Mouse (Mus musculus) stomach, postnatal 0 days (tissue): ENCODE measurements around the gene C130074G19Rik. TPM values are rescaled to one million over a fixed set of nuclear protein-coding genes. Genes with fewer than 3 reads are reported as not detected.

Source experiments
- ATAC-seq: fragments of 200-750 bp; cut with Nextera tagmentation; 2 replicates; pipeline ENCODE4 v1.8.0; 2017; ENCODE audit not compliant: low FRiP score, low TSS enrichment
- DNase-seq: peaks from one replicate; pipeline ENCODE4 v3.0.0-alpha.2; 2016; ENCODE audit warnings: low spot score
- H3K27ac ChIP-seq: fragments of 300-500 bp; sonication (generic); replicated peaks from 2 replicates; pipeline ENCODE4 v1.5.1; 2014; ENCODE audit warnings: mild to moderate bottlenecking, control low read depth
- H3K27me3 ChIP-seq: fragments of 300-500 bp; sonication (generic); 2 replicates; pipeline ENCODE4 v1.6.1; 2014; ENCODE audit warnings: low read length; ENCODE audit not compliant: control insufficient read depth, insufficient read depth
- H3K36me3 ChIP-seq: fragments of 300-500 bp; sonication (generic); 2 replicates; pipeline ENCODE4 v1.6.1; 2014; ENCODE audit warnings: low read length, mixed read lengths; ENCODE audit not compliant: control insufficient read depth, insufficient read depth
- H3K4me1 ChIP-seq: fragments of 300-500 bp; sonication (generic); replicated peaks from 2 replicates; pipeline ENCODE4 v1.6.1; 2014; ENCODE audit warnings: antibody characterized with exemption; ENCODE audit not compliant: control insufficient read depth, insufficient read depth
- H3K4me2 ChIP-seq: fragments of 300-500 bp; sonication (generic); replicated peaks from 2 replicates; pipeline ENCODE4 v1.6.1; 2014; ENCODE audit warnings: low read depth, mild to moderate bottlenecking, control low read depth, moderate library complexity
- H3K4me3 ChIP-seq: fragments of 300-500 bp; sonication (generic); 2 replicates; pipeline ENCODE4 v1.5.1; 2014; ENCODE audit warnings: low read depth, low read length, control low read depth
- H3K9ac ChIP-seq: fragments of 300-500 bp; sonication (generic); 2 replicates; pipeline ENCODE4 v1.6.1; 2014; ENCODE audit warnings: mild to moderate bottlenecking, low read length, control low read depth, mixed read lengths
- H3K9me3 ChIP-seq: fragments of 300-500 bp; sonication (generic); 2 replicates; pipeline ENCODE4 v1.6.1; 2016; ENCODE audit warnings: low read length; ENCODE audit not compliant: control insufficient read depth
- CTCF ChIP-seq: IDR thresholded peaks from 2 replicates; pipeline ENCODE4 v1.5.1; 2016; ENCODE audit warnings: antibody characterized with exemption, low read depth, mild to moderate bottlenecking, moderate library complexity
- EP300 ChIP-seq: optimal IDR thresholded peaks from 2 replicates; pipeline ENCODE3; 2016; ENCODE audit warnings: antibody characterized with exemption
- WGBS: fragments of 180-500 bp; shearing (Covaris S2); extraction: QIAGEN DNeasy Blood & Tissue Kit; methylation state at CpG from one replicate; pipeline ENCODE4 v1.1.7; 2014; 5-methylcytosine and 5-hydroxymethylcytosine counted together
- microRNA counts: library from miRNA; unstranded; fragments of <30 nt; microRNA quantifications from one replicate; lab custom pipeline; 2015
- microRNA-seq: library from miRNA; unstranded; fragments of <30 nt; microRNA quantifications from one replicate; pipeline ENCODE4, GENCODE M21; 2016
- polyA plus RNA-seq: library from polyadenylated mRNA; unstranded; fragments of >200 nt; fragmentation: Nextera tagmentation; extraction: Ambion mirVana; gene quantifications from 2 replicates; pipeline ENCODE4 v1.2.1, GENCODE M21; 2015

C130074G19Rik gene
- polyA plus RNA-seq, 1 experiment from 2014 or later: 1.9 TPM

- no peak overlapping the region for H3K9ac ChIP-seq
- H3K4me2 ChIP-seq: no peak overlapping the region
- no peaks in the 10 kb centered on the region for H3K9me3 ChIP-seq
- no peak overlapping the region for H3K27ac ChIP-seq
- WGBS: 85% methylated on average over 10 of the region's 10 CpGs
- DNase-seq: no peak
- H3K36me3 ChIP-seq: peaks cover 22% of the 10 kb centered on the region
- ATAC-seq: peak; percentile 33; the same call in 1 of the 2 replicates
- no peak for TF ChIP-seq EP300
- peak; percentile 61 for TF ChIP-seq CTCF
- H3K27me3 ChIP-seq: no peaks in the 10 kb centered on the region
- no peak overlapping the region for H3K4me3 ChIP-seq
- no peaks in the 10 kb centered on the region for H3K4me1 ChIP-seq
These were observed 50.8 kb downstream of the C130074G19Rik start for GRCm38 (mm10) chr1:184832211-184832610.

GRCm38 (mm10) chr1:184829897-184830296, 53.1 kb downstream of the C130074G19Rik start:
- peaks cover 17% of the 10 kb centered on the region for H3K36me3 ChIP-seq
- no peaks in the 10 kb centered on the region for H3K4me1 ChIP-seq
- DNase-seq (no peak), ATAC-seq (no peak)
- no peak overlapping the region for H3K4me2 ChIP-seq
- TF ChIP-seq CTCF (no peak), EP300 (no peak)
- H3K4me3 ChIP-seq: no peak overlapping the region
- no peaks in the 10 kb centered on the region for H3K27me3 ChIP-seq
- 83% methylated on average over 8 of the region's 8 CpGs for WGBS
- H3K9ac ChIP-seq: no peak overlapping the region
- no peaks in the 10 kb centered on the region for H3K9me3 ChIP-seq
- H3K27ac ChIP-seq: no peak overlapping the region

- Histone ChIP-seq H3K4me3 (no peak overlapping the region), H3K27ac (no peak overlapping the region), H3K9me3 (no peaks in the 10 kb centered on the region), H3K4me2 (no peak overlapping the region; the same call in 1 of the 2 replicates), H3K36me3 (peaks cover 11% of the 10 kb centered on the region), H3K4me1 (no peaks in the 10 kb centered on the region), H3K27me3 (no peaks in the 10 kb centered on the region), H3K9ac (no peak overlapping the region)
- DNase-seq: peak; percentile 46
- ATAC-seq: 0 out of 2 replicates have a peak, but pooled peaks have one; percentile 6
- WGBS: 32% methylated on average over 23 of the region's 23 CpGs
- no peak for TF ChIP-seq CTCF
- no peak for TF ChIP-seq EP300
These were observed 55.8 kb downstream of the C130074G19Rik start for GRCm38 (mm10) chr1:184827175-184827701.

GRCm38 (mm10) chr1:184825093-184825492, 57.9 kb downstream of the C130074G19Rik start:
- Histone ChIP-seq H3K27ac (no peak overlapping the region), H3K36me3 (peaks cover 10% of the 10 kb centered on the region), H3K9me3 (no peaks in the 10 kb centered on the region), H3K4me2 (no peak overlapping the region), H3K9ac (no peak overlapping the region), H3K4me1 (no peaks in the 10 kb centered on the region), H3K4me3 (no peak overlapping the region), H3K27me3 (no peaks in the 10 kb centered on the region)
- DNase-seq (peak; percentile 44), ATAC-seq (no peak)
- TF ChIP-seq CTCF (peak; percentile 80), EP300 (no peak)
- 26% methylated on average over 11 of the region's 11 CpGs for WGBS

- H3K4me3 ChIP-seq: no peak overlapping the region
- H3K4me2 ChIP-seq: no peak overlapping the region
- 4% methylated on average over 12 of the region's 12 CpGs for WGBS
- H3K27ac ChIP-seq: no peak overlapping the region
- TF ChIP-seq EP300 (no peak), CTCF (peak; percentile 97)
- no peaks in the 10 kb centered on the region for H3K27me3 ChIP-seq
- ATAC-seq: peak; percentile 94
- no peak overlapping the region for H3K9ac ChIP-seq
- no peaks in the 10 kb centered on the region for H3K4me1 ChIP-seq
- no peaks in the 10 kb centered on the region for H3K9me3 ChIP-seq
- peak; percentile 95 for DNase-seq
- H3K36me3 ChIP-seq: peaks cover 12% of the 10 kb centered on the region; the same call in 1 of the 2 replicates
These were observed 58.6 kb downstream of the C130074G19Rik start for GRCm38 (mm10) chr1:184824439-184824851.

- H3K27me3 ChIP-seq: no peaks in the 10 kb centered on the region
- H3K4me1 ChIP-seq: no peaks in the 10 kb centered on the region
- H3K4me2 ChIP-seq: no peak overlapping the region
- H3K27ac ChIP-seq: 0 out of 2 replicates have a peak overlapping the region, but pooled peaks have one; percentile 20
- TF ChIP-seq CTCF: no peak
- no peak for TF ChIP-seq EP300
- DNase-seq (no peak), ATAC-seq (peak; percentile 13; the same call in 1 of the 2 replicates)
- no peaks in the 10 kb centered on the region for H3K9me3 ChIP-seq
- 22% methylated on average over 11 of the region's 11 CpGs for WGBS
- H3K36me3 ChIP-seq: peaks cover 12% of the 10 kb centered on the region
- no peak overlapping the region for H3K4me3 ChIP-seq
- H3K9ac ChIP-seq: no peak overlapping the region
These were observed 60.3 kb downstream of the C130074G19Rik start for GRCm38 (mm10) chr1:184822678-184823077.

MicroRNAs within 50 kb of the gene (microRNA counts, 519-probe panel; counts per million panel counts)
- 3,510 counts per million, percentile 18 among the panel's probes with 10 or more counts for microRNA mmu-miR-1981 (lab: Ali Mortazavi, UCI)

Small RNAs within 50 kb of the gene (microRNA-seq; reads per million reads assigned to microRNA genes)
- gene Mir1981: 46.0 reads per million, percentile 35 among the genes with 10 or more reads in this experiment

Other genes with a start within 250 kb of the C130074G19Rik start
- 5.4 and 6.9 TPM in 2 replicates for gene Hlx, start 150.6 kb downstream of the C130074G19Rik start, polyA plus RNA-seq
- 0.32 and 0.65 TPM in 2 replicates for gene Marc1, start 71.9 kb downstream of the C130074G19Rik start, polyA plus RNA-seq
- 197 and 217 TPM in 2 replicates for gene Marc2, start 36.8 kb downstream of the C130074G19Rik start, polyA plus RNA-seq
- gene Mark1, start 116.4 kb upstream of the C130074G19Rik start, polyA plus RNA-seq: 1.0 and 1.4 TPM in 2 replicates